Mouse (Mus musculus) bone marrow macrophage, adult 2 months (primary cell): ENCODE data around the gene Platr25. TPM values are rescaled to one million over a fixed set of nuclear protein-coding genes. Genes with fewer than 3 reads are reported as not detected.
"Not testable (repeated sequence)": the region's sequence is repeated elsewhere in the genome, so short reads cannot be mapped to it uniquely, and the experiment has no call there.

Source experiments
- H3K27ac ChIP-seq: 2 replicates; pipeline ENCODE4 v1.5.1; 2012; ENCODE audit warnings: low read depth, low read length; ENCODE audit not compliant: insufficient read depth
- H3K4me1 ChIP-seq: 2 replicates; pipeline ENCODE4 v1.6.1; 2012; ENCODE audit warnings: low read length; ENCODE audit not compliant: control insufficient read depth, insufficient read depth
- H3K4me3 ChIP-seq: 2 replicates; pipeline ENCODE4 v1.5.1; 2012; ENCODE audit warnings: mild to moderate bottlenecking, low read length, moderate library complexity; ENCODE audit not compliant: insufficient read depth
- polyA plus RNA-seq: library from polyadenylated mRNA; stranded (reverse); fragments of >200 nt; gene quantifications from 2 replicates; pipeline ENCODE4 v1.2.4, GENCODE M21; 2012; ENCODE audit not compliant: missing spikeins, insufficient read depth, insufficient read length

Gene Platr25
- polyA plus RNA-seq, 1 experiment, result 14.9 TPM

DNA sequence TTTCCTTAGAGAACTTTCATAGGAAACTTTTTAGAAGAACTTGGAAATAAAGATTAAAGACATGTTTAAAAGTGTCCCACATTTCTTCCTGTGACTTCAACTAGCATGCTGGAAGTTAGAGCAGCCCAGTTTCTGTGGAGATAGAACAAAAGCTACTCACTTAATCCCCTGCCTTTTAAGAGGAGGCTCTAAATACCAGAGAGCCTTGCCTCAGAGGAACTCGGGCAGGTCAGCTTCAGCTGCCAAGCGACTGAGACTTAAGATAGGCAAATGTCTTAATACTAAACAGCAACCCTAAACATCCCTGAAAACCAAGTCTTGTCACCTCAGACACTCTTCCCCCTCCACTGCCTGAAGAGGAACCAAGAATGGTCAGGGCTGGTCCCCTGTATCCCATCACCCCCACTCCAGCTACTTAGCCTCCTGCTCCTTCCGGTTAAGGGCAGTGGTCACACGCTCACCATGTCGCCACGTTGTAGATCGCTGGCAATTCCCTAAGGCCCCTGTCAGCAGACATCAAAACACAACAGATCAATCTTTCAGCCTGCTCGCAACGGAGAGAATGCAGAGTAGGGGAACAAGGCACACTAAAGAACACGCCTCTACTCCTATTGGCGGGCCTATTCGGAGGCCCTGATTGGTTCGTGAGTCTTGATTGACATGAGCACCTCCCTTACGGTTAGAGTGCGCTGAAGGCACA, 136.8 kb downstream of the Platr25 start, which contains the start of gene 6720489N17Rik:
Gene 6720489N17Rik (minus strand): TSS at position 606 of the 700 bp plus-strand sequence.
- H3K27ac ChIP-seq, H3K4me1 ChIP-seq: not testable (repeated sequence)

More for the DNA sequence above, 136.8 kb downstream of the Platr25 start, which contains the start of gene 6720489N17Rik:
- peak within 1 kb of the TSS; percentile 67 for H3K4me3 ChIP-seq

Other genes starting within 250 kb of the Platr25 start
- not detected in 2 replicates for gene Zfp935, start 202.2 kb downstream of the Platr25 start, polyA plus RNA-seq
- 10.2 and 11.2 TPM in 2 replicates for gene Zfp934, start 189.5 kb downstream of the Platr25 start, polyA plus RNA-seq
- 3.7 and 8.1 TPM in 2 replicates for gene 6720489N17Rik, start 136.5 kb downstream of the Platr25 start, polyA plus RNA-seq
- gene Gm5141, start 25.1 kb upstream of the Platr25 start, polyA plus RNA-seq, result 3.0 and 6.3 TPM in 2 replicates
- not detected in 2 replicates for gene Fbp2, start 97.7 kb upstream of the Platr25 start, polyA plus RNA-seq
- gene Fbp1, start 127.6 kb upstream of the Platr25 start, polyA plus RNA-seq, result not detected in 2 replicates
- 117 and 123 TPM in 2 replicates for gene 2010111I01Rik, start 204.2 kb upstream of the Platr25 start, polyA plus RNA-seq